Mouse (Mus musculus) bone marrow, adult 2 months (tissue): ENCODE data around the gene Josd1. TPM values are rescaled to one million over a fixed set of nuclear protein-coding genes. Genes with fewer than 3 reads are reported as not detected.

ENCODE experiments used
- H3K27ac ChIP-seq: fragments of 200-500 bp; 2 replicates; pipeline ENCODE4 v1.5.1; 2012; ENCODE audit warnings: low read depth, mild to moderate bottlenecking, control low read depth, inconsistent platforms, low read length; ENCODE audit not compliant: control insufficient read depth, poor library complexity, insufficient read depth
- H3K4me1 ChIP-seq: fragments of 200-500 bp; 2 replicates; pipeline ENCODE4 v1.6.1; 2011; ENCODE audit warnings: low read length; ENCODE audit not compliant: control insufficient read depth, insufficient read depth
- H3K4me3 ChIP-seq: fragments of 200-500 bp; replicated peaks from 2 replicates; pipeline ENCODE3; 2011; ENCODE audit warnings: mild to moderate bottlenecking, low read depth, low read length, control low read depth; ENCODE audit not compliant: control insufficient read depth
- CTCF ChIP-seq: fragments of 200-500 bp; IDR thresholded peaks from 2 replicates; pipeline ENCODE4 v1.5.1; 2011; ENCODE audit warnings: low read length, control low read depth; ENCODE audit not compliant: control insufficient read depth, insufficient read depth
- POLR2A ChIP-seq: fragments of 200-500 bp; IDR thresholded peaks from 2 replicates; pipeline ENCODE4 v1.6.1; 2011; ENCODE audit warnings: low read depth, mild to moderate bottlenecking, control low read depth, low read length, borderline replicate concordance; ENCODE audit not compliant: control insufficient read depth
- WGBS: fragments of 180-500 bp; shearing (Covaris S2); methylation state at CpG from one replicate; pipeline ENCODE4 v1.1.7; 2018; 5-methylcytosine and 5-hydroxymethylcytosine counted together
- polyA plus RNA-seq: library from polyadenylated mRNA; stranded (reverse); fragments of >200 nt; gene quantifications from 2 replicates; pipeline ENCODE4 v1.2.4, GENCODE M21; 2011; ENCODE audit warnings: low replicate concordance; ENCODE audit not compliant: missing spikeins, insufficient read depth, insufficient read length

The Josd1 gene
- polyA plus RNA-seq, 1 experiment, result 20.4 TPM

GRCm38 (mm10) chr15:79690426-79691022 lies 2.8 kb upstream of the Josd1 start, which contains the start of gene Gtpbp1:
Gene Gtpbp1, plus strand, starts transcription at chr15:79690845.
- H3K27ac ChIP-seq, result peak within 1 kb of the TSS; percentile 87
- H3K4me3 ChIP-seq, result peak within 1 kb of the TSS; percentile 79
- WGBS, result under 1% methylated on average over 45 of the region's 45 CpGs
- peaks cover 4% of the 10 kb centered on the region; the same call in 1 of the 2 replicates for H3K4me1 ChIP-seq
- TF ChIP-seq CTCF (no peak), POLR2A (peak; percentile 88; the same call in 1 of the 2 replicates)

GRCm38 (mm10) chr15:79689662-79690425 lies 2.1 kb upstream of the Josd1 start:
- 7% methylated on average over 24 of the region's 24 CpGs for WGBS
- no peak for TF ChIP-seq CTCF
- peak; percentile 70 for TF ChIP-seq POLR2A
- Histone ChIP-seq H3K4me1 (peaks cover 3% of the 10 kb centered on the region; the same call in 1 of the 2 replicates), H3K4me3 (peak overlapping the region; percentile 50), H3K27ac (peak overlapping the region; percentile 62)

DNA sequence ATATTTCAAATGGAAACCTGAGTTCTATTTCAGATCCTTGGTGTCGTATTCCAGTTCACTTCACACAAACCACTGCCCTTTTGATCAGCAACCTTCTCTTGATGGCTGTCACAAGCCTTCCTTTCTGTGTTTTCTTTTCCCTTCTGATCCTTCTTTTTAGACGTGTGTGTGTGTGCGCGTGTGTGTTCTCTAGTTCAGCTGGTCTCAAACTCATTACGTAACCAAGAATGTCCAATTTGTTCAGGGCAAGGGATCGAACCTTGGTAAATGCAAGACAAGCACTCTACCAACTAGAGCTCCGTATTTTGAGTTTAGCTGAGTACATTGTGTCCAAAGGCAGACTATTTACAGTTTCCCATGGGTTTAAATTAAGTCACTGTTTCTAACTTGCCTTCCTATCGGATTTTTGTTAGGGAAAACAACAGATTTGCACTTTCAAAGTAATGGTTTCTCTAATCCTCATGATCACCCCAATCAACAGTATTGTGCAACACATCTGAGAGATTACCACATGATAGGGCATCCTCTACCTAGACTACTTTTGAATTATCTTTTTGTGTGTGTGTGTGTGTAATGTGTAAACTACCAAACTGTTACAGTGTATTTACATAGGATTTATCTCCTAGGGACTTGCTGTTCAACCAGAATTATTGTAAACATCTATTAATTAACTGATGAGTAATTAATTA lies 693 bp upstream of the Josd1 start:
- peak overlapping the region; percentile 74 for H3K4me3 ChIP-seq
- peak overlapping the region; percentile 100 for H3K27ac ChIP-seq
- 4% methylated on average over 8 of the region's 8 CpGs for WGBS
- no peaks in the 10 kb centered on the region; the same call in 1 of the 2 replicates for H3K4me1 ChIP-seq
- TF ChIP-seq CTCF (no peak), POLR2A (no peak)

DNA sequence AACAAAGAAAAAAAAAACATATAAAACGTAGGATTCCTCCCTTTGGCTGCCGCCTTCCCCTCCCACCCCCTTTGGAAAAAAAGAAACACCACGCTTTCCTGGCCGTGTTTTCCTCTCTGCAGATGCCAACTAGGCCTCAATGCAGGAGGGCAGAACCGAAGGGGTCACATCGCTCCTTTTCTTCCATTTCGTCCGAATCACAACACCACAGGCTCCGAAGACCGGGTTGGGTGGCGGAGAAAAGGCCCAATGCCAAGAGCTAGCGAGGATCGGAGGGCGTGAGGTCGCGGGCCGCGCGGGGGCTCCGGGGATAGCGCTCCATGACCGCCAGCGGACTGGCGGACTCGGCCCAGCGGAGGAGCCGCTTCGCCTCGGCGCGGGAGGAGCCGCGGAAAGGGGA lies 544 bp downstream of the Josd1 start:
- TF ChIP-seq CTCF (no peak), POLR2A (no peak)
- WGBS, result under 1% methylated on average over 33 of the region's 33 CpGs
- Histone ChIP-seq H3K27ac (peak overlapping the region; percentile 100), H3K4me1 (no peaks in the 10 kb centered on the region; the same call in 1 of the 2 replicates), H3K4me3 (peak overlapping the region; percentile 74)

- no peaks in the 10 kb centered on the region; the same call in 1 of the 2 replicates for H3K4me1 ChIP-seq
- WGBS, result 13% methylated on average over 15 of the region's 15 CpGs
- H3K4me3 ChIP-seq, result peak overlapping the region; percentile 49
- TF ChIP-seq POLR2A (no peak), CTCF (no peak)
- peak overlapping the region; percentile 1 for H3K27ac ChIP-seq
Measured at GRCm38 (mm10) chr15:79686046-79686869, 1.5 kb downstream of the Josd1 start.

DNA sequence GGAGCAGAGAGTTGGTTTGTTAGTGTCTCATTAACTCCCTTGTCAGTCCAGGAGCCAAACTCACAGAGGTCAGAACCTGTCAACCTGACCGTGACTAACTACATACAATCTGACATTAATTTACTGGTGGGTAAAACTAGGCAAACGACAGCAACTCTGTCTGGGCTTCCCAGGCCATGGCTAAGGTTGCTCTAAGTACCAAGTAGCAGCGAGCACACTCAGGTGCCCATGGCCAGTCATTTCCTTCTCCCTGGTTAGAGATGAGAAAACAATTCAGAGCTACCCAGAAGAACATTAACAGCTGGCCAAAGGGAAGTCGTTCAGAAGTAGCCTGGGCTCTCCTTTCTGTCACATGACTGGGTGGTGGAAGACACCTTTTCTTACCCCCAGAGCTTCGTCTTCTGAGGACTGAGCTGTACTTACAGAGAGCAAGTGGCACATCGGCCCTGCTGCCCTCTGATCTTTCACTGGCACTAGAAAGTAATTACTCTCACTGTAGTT lies 2.5 kb downstream of the Josd1 start:
- Histone ChIP-seq H3K27ac (peak overlapping the region; percentile 54), H3K4me3 (peak overlapping the region; percentile 36), H3K4me1 (no peaks in the 10 kb centered on the region; the same call in 1 of the 2 replicates)
- WGBS, result 16% methylated on average over 6 of the region's 6 CpGs
- TF ChIP-seq CTCF (no peak), POLR2A (no peak)

- H3K4me1 ChIP-seq, result no peaks in the 10 kb centered on the region; the same call in 1 of the 2 replicates
- no peak for TF ChIP-seq CTCF
- TF ChIP-seq POLR2A, result no peak
Measured at GRCm38 (mm10) chr15:79684616-79685015, 3.1 kb downstream of the Josd1 start.

More at GRCm38 (mm10) chr15:79684616-79685015, 3.1 kb downstream of the Josd1 start:
- H3K27ac ChIP-seq, result peak overlapping the region; percentile 54; the same call in 1 of the 2 replicates
- 83% methylated on average over 6 of the region's 6 CpGs for WGBS
- no peak overlapping the region for H3K4me3 ChIP-seq
